Mouse (Mus musculus) spleen, adult 12 weeks (tissue): ENCODE data around the gene Gm281.

Experiments used
- DNase-seq: peaks from one replicate; pipeline ENCODE4 v3.0.0; 2022; ENCODE audit warnings: low spot score

Gene Gm281

GRCm38 (mm10) chr14:13812801-13813479 is 101.3 kb downstream of the Gm281 start:
- DNase-seq = no peak

- no peak for DNase-seq
Measured at GRCm38 (mm10) chr14:13790446-13790845, 123.8 kb downstream of the Gm281 start.

- no peak for DNase-seq
Measured at GRCm38 (mm10) chr14:13790001-13790400, 124.3 kb downstream of the Gm281 start.

GRCm38 (mm10) chr14:13782970-13783369 is 131.3 kb downstream of the Gm281 start:
- no peak for DNase-seq

- no peak for DNase-seq
Measured at GRCm38 (mm10) chr14:13778383-13778782, 135.9 kb downstream of the Gm281 start.

GRCm38 (mm10) chr14:13771163-13771562 is 143.1 kb downstream of the Gm281 start:
- no peak for DNase-seq

GRCm38 (mm10) chr14:13770686-13771085 is 143.6 kb downstream of the Gm281 start:
- no peak for DNase-seq
